Mouse (Mus musculus) left cerebral cortex, adult 9 months (tissue): ENCODE data around the gene Rtp4.

Experiments
- DNase-seq, 2 experiments: peaks; one replicate each; pipeline ENCODE4 v3.0.0; 2022; ENCODE audit warnings: low spot score in 2 of 2

The Rtp4 gene

GRCm38 (mm10) chr16:23520235-23520871 is at the start of gene Rtp4, which contains the start of gene Masp1:
Rtp4 (plus strand) TSS chr16:23520291.
Masp1 (minus strand) TSS chr16:23520815.
- DNase-seq: peak in 1 of 2 experiments; percentile 55

- no peak for DNase-seq
These were observed 48.5 kb upstream of the Rtp4 start for GRCm38 (mm10) chr16:23471551-23471950.

- DNase-seq: no peak
These were observed 48.0 kb upstream of the Rtp4 start for GRCm38 (mm10) chr16:23472046-23472445.

DNA sequence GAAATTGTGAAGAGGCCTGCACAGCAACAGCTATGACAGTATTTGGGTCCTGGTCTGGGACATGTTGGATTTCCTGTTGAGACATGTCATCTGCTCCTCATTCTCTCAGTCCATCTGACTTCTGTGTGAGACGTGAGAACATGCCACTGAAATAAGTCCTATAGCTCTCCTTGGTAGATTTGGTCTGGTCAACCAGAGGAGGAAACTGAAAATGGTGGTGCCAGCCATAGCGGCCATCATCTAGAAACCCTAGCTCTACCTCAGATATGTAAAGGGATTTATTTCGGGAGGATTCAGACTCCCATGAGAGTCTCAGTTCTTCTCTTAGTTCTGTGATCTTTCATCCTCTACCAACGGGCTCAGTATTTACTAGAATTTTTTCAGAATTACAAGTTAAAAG is 44.4 kb upstream of the Rtp4 start:
- no peak for DNase-seq

DNA sequence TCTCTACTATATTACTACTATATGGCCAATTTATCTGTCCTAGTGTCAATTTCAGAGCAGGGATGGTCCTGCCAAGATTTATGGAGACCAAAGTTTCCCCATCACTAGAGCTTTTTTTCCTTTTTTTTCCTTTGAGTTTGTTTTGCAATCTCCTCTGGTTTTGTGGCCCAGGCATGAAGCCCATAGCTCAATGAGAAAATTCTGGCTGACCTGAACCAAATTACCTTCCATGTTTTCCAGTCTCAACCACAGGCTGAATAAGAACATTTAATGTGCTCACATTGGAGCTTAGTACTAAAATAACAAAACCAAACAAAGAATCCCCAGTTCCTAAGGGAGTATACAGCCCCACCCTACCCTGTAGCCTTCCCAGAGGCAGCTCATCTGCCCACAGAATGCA is 43.5 kb upstream of the Rtp4 start:
- no peak for DNase-seq

GRCm38 (mm10) chr16:23479872-23480603 is 40.1 kb upstream of the Rtp4 start:
- DNase-seq: no peak

- no peak for DNase-seq
These were observed 37.9 kb upstream of the Rtp4 start for GRCm38 (mm10) chr16:23482218-23482617.

DNA sequence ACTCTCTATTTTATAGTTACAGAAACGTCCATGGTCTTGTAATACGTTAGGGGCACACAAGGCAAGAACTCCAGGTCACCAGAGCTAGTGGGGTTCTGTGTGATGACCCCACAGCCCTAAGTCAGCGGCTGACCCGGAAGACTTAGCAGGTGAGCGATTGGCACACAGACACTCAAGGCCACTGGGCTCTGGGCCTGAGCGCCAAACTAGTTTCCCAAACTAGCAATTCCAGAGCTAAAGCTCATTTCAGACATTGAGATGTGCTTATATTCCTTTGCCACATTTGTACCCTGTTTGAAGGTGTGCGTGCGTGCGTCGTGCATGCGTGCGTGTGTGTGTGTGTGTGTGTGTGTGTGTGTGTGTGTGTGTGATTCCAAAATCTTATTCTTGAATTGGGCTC is 37.2 kb upstream of the Rtp4 start:
- no peak for DNase-seq

- DNase-seq: no peak
These were observed 36.8 kb upstream of the Rtp4 start for GRCm38 (mm10) chr16:23483292-23483691.

DNA sequence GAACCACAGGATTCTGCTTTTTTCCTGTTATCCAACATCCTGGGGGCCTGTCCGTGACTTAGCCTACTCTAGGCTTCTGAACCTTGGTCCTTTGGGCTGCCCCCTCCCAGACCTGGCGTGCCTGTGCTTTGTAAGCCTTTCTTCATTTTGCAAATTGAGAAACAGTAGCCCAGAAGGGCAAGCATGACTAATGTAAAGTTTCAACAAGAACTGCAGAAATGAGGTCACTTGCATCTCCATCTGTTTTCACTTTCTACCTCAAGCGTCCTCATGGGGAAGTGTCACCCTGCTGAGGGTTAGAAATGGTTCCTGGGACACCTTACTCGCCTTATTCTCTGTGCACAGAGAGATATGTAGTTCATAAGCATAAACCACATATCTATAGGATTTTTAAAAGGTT is 27.3 kb upstream of the Rtp4 start:
- DNase-seq: no peak

DNA sequence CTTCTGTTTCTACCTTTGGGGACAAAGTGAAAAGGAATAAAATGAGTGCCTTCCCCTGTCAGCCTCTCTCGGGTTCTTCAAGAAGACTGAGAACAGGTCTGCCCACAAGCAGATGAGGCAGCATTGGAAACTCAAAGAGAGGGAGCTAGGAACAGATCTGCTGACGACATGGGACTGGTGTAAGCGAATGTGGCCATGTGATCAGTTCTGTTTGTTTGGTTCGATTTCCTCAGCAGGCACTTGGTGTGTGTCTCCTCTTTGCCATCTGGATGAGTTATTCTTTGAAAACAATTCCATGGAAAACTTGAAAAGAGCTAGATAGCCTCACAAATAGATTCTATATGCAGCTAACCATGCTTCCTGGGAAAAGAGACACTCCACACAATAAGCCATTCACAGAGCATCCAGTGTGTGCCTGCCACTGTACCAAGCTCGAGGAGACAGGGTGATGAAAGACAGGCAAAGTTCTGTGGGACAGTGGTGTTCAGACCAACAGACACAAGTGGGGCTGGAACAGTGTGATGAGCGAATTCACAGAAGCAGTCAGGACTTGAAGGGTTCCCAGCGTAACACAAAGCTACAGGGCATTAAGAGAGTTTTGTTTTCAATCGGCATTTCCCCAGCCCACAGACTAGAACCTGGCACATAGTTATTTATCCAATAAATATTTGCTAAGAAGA is 23.7 kb upstream of the Rtp4 start:
- no peak for DNase-seq

- DNase-seq: no peak
These were observed 22.7 kb upstream of the Rtp4 start for GRCm38 (mm10) chr16:23497440-23497839.

GRCm38 (mm10) chr16:23497881-23498280 is 22.2 kb upstream of the Rtp4 start:
- no peak for DNase-seq

- DNase-seq: peak in 1 of 2 experiments; percentile 33
These were observed 21.4 kb upstream of the Rtp4 start for GRCm38 (mm10) chr16:23498691-23499131.

- no peak for DNase-seq
These were observed 19.5 kb upstream of the Rtp4 start for GRCm38 (mm10) chr16:23500558-23500957.

GRCm38 (mm10) chr16:23501288-23501687 is 18.8 kb upstream of the Rtp4 start:
- DNase-seq: no peak

DNA sequence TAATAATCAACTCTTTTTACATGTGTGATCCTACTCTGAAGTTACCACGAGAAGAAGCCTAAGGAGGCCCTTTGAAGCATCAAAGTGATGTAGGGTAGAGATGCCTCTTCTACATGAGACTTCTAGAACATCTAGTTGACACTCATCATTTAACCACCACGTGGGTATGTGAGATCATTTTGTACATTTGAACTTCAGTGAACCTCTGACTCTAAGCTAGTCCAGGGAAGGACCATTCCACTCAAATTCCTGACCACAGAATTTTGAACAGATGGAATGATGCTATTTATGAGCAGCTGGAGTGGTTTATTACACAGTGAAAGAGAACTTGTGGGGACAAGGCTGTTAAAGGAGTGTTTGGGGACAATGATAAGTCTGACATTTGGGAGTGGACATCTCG is 17.6 kb upstream of the Rtp4 start:
- DNase-seq: no peak

GRCm38 (mm10) chr16:23503351-23503750 is 16.7 kb upstream of the Rtp4 start:
- no peak for DNase-seq

DNA sequence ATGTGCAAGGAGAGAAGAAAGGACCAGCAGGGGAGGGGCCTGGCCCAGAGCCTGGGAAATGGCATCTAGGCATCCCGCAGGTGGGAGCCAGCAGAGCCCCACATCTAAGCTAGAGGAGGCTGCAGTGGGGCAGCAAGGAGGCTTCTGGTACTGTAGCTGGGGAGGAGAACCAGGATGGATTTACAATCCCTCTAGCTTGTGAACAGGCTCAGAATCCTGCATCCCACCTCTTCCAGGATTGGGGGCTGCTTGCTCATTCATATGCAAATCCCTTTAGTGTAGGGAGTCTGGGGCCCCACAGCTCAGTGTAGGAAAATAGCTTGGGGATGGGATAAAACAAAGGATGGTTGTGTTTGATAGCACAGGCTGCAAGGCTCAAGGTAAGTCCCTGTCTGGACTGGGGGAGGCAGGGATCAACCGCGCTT is 15.8 kb upstream of the Rtp4 start:
- no peak for DNase-seq

- no peak for DNase-seq
These were observed 14.0 kb upstream of the Rtp4 start for GRCm38 (mm10) chr16:23505904-23506687.

DNA sequence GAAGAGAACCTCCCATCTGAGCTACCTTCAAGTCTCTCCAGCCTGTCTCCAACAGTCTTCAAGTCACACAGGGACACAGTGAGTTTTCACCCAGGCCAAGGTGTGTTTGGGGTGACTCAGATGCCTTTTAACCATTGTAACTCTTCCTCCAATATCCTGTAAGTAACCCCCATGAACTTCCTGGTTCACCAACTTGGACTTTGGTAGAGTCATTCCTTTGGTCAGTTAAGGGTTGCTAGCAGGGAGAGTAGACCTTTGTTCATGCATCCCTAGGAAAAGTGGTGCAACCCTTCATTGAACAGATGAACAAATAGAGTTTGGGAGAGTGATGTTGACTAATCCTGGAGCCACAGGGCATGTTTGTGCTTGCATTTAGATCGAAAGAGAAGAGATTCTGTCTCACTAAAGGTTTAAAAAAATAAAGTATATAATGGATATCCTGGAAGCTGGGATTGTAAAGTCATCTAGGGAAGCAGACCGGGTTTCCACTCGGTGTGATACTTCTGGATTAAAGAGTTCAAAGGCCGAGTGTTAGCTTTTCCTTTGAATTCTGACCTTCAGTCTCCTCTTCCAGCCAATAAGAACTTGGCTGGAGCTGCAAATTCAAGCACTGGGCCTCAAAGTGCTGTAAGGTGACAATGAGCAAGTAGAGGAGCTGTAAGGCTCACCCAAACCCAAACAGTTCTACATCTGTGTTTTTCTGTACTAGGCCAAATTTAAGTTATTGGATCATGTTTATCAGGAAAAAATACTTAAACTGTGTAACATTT is 8.7 kb upstream of the Rtp4 start:
- no peak for DNase-seq
